Mouse (Mus musculus): Measurements from ENCODE around the gene Nup205.

Gene Nup205

DNA sequence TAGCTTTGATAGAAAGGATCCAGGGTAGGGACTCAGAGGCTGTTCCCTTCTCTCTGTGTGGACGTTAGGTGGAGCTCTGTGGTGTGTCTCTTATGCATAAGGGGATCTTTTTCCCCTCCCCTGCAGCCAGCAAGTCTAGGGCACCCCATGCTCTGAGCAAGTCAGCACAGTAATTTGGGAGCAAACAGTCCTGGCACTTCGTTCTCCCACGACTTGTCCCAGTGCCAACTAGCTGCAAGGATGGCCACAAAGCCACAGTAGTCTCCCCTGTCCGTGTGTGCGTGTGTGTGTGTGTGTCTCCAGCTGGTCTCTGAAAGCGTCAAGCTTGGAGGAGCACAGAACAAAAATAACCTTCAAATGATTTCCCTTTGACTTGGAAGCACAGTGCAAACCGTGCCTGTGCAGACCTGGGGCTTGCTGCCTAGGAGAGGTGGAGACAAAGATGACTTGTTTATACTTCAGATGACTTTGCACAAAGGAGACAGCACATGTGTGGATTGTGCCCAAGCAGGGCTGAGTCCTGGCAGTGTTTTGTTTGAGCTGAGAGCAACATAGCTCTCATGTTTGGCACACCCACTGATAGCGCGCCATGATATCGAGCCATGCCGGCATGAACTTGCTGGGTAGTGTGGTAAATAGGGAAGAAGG lies 111.0 kb downstream of the Nup205 start:
- DNase-seq (ENCODE audit: low read depth), result no peak

- DNase-seq (ENCODE audit: low read depth), result no peak
These were observed 111.7 kb downstream of the Nup205 start for GRCm38 (mm10) chr6:35288920-35289319.

- DNase-seq (ENCODE audit: low read depth), result no peak
These were observed 112.5 kb downstream of the Nup205 start for GRCm38 (mm10) chr6:35289676-35290075.

DNA sequence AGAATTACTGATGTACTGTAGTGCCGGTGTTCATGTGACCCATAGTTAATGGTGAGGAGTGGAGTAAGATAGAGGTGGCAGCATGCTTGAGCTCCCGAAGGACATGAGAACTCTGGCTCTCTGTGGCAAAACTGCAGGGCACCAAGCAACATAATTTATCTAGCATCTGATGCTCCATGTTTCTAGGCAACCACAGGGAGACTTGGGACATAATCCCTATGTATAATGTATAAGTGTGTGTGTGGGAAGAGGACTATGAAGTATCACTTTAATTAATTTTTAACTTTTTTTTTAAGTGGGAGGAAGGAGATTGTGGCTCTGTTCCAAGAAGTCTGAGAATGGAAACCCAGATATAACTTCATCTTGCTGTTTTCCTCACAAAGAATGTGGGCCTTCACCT lies 117.7 kb downstream of the Nup205 start:
- DNase-seq (ENCODE audit: low read depth), result no peak

- DNase-seq (ENCODE audit: low read depth), result no peak
These were observed 119.8 kb downstream of the Nup205 start for GRCm38 (mm10) chr6:35297001-35297400.
